Comparison of ENCODE assay signal across 26 mouse cellular contexts in genomic region chr1:163942056-163942455, GRCm38 (mm10).
"Had no signal": no experiment of that assay in that cellular context is flagged by ENCODE, and none has a peak within 500 bp of the region (broad histone marks: within the 10 kb centered on the region; RNA-seq: fewer than 3 reads in every experiment).

No protein-coding gene starts in this region.

- H3K4me1 ChIP-seq: heart, embryonic 10.5 days; heart, embryonic 12.5 days; hindbrain, embryonic 10.5 days; hindbrain, embryonic 12.5 days; intestine, embryonic 15.5 days; limb, embryonic 10.5 days; limb, embryonic 12.5 days; liver, embryonic 13.5 days; liver, embryonic 15.5 days had no signal

- H3K4me3 ChIP-seq: gastrocnemius, adult 2 months; heart, embryonic 10.5 days; heart, embryonic 12.5 days; hindbrain, embryonic 10.5 days; hindbrain, embryonic 12.5 days; intestine, embryonic 15.5 days; layer of hippocampus, adult 2 months; left cerebral cortex, adult 2 months; limb, embryonic 10.5 days; limb, embryonic 12.5 days; liver, embryonic 13.5 days; liver, embryonic 15.5 days had no signal

- H3K4me2 ChIP-seq: heart, embryonic 12.5 days; hindbrain, embryonic 12.5 days; hindbrain, embryonic 14.5 days; intestine, embryonic 15.5 days; limb, embryonic 12.5 days; liver, embryonic 11.5 days; liver, embryonic 13.5 days; liver, embryonic 15.5 days had no signal

- H3K27me3 ChIP-seq: heart, embryonic 12.5 days; hindbrain, embryonic 12.5 days; intestine, embryonic 15.5 days; limb, embryonic 12.5 days; liver, embryonic 13.5 days; liver, embryonic 15.5 days had no signal

- DNase-seq: gastrocnemius, adult 2 months; gastrocnemius, postnatal 10 days; gastrocnemius, postnatal 36 days; heart, adult 11 months; heart, postnatal 10 days; heart, postnatal 4 days; kidney, adult 2 months; kidney, postnatal 10 days; kidney, postnatal 25 days; kidney, postnatal 4 days; liver; liver, embryonic 13.5 days had no signal

- H3K9ac ChIP-seq: heart, embryonic 12.5 days; hindbrain, embryonic 12.5 days; hindbrain, embryonic 14.5 days; intestine, embryonic 15.5 days; limb, embryonic 12.5 days; liver, embryonic 13.5 days; liver, embryonic 15.5 days had no signal

- H3K9me3 ChIP-seq: heart, embryonic 10.5 days; heart, embryonic 12.5 days; hindbrain, embryonic 10.5 days; hindbrain, embryonic 12.5 days; intestine, embryonic 15.5 days; limb, embryonic 10.5 days; limb, embryonic 12.5 days; liver, embryonic 13.5 days; liver, embryonic 15.5 days had no signal

- H3K27ac ChIP-seq: gastrocnemius, adult 2 months; heart, embryonic 10.5 days; hindbrain, embryonic 10.5 days; hindbrain, embryonic 12.5 days; hindbrain, embryonic 14.5 days; intestine, embryonic 15.5 days; layer of hippocampus, adult 2 months; left cerebral cortex, adult 2 months; limb, embryonic 10.5 days; limb, embryonic 12.5 days; liver, embryonic 13.5 days; liver, embryonic 15.5 days had no signal

- ATAC-seq: hindbrain, embryonic 16.5 days; inflammation-experienced regulatory T-cells, adult 6 months had no signal
